Mouse (Mus musculus): Measurements from ENCODE around the gene Pla1a.
A peak's percentile ranks its signal among the peaks of the same experiment; 100 is the strongest.

The Pla1a gene

DNA sequence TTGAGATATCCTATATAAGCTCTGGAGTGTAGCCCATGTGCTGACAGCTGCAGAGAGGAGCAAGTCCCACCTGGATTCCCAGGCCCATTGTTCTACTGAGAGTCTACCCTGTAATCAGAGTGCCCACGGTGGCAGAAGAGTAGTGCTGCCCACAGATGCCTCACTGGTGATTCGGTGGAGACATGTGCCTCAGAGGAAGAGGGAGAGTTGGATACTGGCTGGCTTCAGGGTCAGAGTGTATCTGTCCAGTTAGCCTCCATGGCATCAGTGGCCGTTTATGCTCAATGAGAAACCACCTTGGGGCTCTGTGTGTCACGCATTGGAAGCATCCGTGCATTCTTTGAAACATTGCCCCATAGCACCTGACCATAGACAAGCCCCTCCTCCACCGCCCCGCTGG, 69.3 kb downstream of the Pla1a start:
- no peak for DNase-seq

DNA sequence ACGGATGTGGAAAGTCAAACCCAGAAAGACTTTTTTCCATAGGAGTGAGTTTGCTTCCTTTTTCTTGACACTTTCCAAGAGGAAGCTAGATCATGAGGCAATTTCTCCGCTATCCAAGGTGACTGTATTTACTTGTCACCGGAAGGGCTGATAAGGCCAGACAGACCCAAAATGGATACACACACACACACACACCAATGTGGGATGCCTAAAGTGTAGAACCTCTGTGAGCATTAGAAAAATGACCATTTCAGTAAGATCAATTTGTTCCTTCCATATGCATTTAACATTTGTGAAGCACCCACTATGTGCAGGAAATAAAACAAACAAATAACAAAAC, 69.7 kb downstream of the Pla1a start:
- no peak for DNase-seq

DNA sequence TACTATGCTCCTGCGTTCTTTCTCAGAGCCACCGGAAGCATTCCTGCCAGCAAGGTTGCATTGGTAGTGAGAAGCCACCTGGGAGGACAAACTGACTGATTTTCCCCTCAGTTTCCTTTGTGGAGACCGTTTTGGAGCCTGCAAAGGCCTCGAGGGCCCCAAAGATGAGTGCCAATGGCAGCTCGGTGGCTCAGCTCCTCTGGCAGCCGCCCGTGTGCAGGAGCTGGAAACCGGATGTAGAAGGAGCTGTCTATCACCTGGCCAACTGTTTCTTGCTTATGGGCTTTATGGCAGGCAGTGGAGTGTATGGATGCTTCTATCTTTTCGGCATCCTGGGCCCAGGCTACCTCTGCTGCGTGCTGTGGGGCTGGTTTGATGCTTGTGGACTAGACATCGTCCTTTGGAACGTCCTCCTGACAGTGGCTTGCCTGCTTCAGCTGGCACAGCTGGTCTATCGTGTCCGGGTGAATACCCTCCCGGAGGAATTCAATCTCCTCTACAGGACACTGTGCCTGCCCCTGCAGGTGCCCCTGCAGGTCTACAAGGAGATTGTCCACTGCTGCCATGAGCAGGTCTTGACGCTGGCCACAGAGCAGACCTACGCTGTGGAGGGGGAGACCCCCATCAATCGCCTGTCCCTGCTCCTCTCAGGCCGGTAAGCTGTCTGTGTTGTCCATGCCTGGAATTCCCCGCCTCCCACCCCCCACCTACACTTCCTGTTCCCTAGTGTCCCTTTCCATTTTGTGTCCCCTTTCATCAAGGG, 70.3 kb downstream of the Pla1a start:
- no peak for DNase-seq

DNA sequence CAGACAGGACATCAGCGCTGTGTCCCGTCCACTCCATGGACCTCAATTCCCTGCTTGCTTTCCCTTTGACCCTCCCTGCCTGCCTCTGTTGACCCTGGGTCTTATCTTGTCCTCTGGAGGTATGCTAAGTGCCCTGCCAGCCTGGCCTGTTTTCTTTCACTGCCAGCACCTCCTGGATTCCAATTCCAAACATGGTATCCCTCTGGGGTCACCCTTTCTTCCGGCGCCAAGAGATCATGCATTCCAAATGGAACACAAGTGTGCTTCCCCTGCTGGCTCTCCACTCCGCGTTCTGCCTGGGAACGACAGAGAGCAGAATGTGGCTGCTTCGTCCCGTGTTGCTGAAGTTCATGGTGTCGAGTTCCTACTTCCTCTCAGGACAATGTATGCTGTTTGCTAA, 71.0 kb downstream of the Pla1a start, which contains the start of gene Popdc2:
Gene Popdc2 (plus strand): TSS at position 277 of the 400 bp plus-strand sequence.
- DNase-seq = peak; percentile 36

DNA sequence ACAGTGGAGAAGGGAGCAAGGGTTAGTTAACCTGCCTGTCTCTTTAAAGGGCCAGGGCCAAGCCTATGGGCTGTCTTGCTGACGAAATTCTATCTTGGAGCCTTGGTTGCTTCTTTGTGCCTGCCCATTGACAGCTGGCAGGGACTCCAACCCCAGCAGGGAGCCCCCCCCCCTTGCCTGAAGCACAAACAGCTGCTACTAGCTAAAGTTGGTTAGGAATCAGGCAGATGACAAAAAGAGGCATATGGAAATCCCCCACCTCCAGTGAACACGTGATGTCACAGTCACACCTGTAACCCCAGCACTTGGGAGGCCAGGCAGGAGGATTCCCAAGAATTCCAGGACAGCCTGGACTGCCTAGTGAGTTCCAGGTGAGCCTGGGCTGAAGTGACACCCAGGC, 72.6 kb downstream of the Pla1a start:
- no peak for DNase-seq

DNA sequence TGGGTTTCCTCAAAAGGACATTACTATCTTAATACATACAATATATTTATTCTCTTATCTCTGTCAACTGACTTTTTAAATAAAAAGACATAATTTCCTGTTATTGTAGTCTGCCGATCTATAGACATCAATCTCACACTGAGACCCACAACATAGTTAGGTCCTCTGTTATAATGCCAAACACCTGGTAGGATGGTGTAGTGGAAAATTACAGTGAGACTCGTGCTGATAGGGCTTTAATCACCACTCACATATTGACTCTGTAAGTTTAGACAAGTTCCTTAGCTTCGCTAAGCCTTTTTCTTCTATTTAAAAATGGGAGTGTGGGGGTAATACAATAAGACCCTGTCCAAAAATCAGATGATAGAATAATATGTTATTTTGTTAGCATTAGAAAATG, 73.1 kb downstream of the Pla1a start:
- no peak for DNase-seq

DNA sequence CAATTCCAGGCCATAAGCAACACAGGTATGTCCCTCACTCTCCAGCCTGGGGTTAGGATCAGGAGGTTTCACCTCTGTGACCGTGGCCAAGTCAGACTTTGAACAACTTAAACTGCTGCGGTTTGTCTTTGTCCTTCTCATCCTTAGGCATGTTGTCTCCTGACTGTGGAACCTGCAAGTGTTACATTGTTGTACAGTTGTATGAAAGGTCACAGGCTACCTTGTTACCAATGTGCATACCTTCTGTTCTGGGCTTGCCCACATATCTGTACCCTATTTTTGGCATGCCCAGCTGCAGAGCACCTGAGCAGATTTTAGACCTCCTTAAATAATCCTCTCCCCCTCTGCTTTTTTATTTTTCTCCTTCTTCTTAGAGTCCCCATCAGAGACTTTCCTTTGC, 73.7 kb downstream of the Pla1a start:
- DNase-seq = no peak

DNA sequence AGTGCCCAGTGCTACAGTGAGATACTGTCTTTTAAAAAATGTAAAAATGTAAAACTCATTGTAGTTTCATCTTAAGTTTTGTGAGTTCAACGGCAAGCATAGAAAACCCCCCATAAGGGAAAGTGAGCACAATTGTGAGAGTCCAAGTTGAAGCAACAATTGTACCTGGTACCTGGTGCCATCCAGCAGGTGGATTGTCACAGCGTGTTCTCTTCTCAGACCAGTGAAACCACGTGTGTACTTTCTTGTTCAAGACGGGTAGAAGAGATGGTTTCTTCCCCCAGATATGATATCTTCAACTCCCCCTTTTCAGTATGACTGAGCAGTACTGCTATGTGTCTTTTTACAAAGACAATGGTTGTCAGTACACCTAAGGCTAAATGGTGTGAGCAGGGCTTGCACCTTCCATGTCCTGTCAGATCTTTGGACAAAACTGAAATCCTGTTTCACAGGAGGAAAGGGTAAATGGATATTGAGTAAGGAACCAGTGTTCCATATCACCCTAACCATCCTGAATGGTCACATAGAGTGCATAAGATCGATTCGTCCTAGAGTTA, 74.6 kb downstream of the Pla1a start:
- no peak for DNase-seq

DNA sequence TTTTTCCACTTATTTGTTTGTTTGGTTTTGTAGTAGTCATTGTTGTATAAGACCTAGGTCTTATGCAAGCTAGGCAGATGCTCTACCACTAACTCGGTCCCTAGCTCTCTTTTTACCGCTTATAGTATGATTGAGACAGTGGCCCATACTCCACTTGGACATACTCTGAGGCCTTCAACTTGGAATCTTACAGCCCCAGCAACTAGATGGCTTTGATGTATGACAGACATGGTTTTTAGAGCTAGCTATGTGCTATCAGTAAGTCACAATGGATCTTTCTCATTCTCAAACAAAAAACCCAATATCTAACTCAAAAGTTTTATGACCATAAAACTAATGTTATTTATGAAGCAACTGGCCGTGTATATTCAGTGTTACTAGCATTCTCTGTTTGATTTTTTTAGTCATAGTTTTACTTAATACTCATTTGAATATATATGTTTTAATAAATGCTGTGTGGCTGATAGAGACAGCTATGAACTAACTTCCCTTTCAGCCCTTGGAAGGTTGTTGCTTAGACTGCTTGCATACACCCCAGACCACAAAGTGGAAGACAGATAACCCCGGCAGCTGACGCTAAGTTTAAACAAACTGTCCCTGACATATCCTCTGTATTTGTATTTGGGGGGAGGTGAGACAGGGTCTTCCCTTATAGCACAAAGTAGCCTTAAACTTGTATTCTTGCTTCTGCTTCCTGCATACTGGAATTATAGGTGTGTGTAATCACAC, 78.6 kb downstream of the Pla1a start:
- DNase-seq = no peak

DNA sequence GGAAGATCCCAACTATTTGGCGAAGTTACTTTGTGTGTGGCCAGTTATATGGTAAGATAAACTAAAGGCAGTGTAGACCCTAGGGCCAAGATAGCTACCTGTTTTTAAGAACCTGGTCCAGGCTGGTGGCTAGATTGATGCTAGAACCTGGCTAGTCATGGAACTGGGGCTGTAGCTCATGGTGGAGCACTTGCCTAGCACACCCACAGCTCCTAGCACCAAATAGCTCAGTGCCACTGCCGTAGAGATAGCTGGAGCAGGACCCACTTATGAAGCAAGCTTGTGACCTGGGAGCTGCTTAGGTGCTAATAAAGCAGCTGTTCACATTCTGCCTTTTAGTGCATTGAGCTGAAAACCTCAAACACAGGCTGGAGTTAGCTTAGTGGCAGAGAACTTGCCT, 79.3 kb downstream of the Pla1a start:
- no peak for DNase-seq

DNA sequence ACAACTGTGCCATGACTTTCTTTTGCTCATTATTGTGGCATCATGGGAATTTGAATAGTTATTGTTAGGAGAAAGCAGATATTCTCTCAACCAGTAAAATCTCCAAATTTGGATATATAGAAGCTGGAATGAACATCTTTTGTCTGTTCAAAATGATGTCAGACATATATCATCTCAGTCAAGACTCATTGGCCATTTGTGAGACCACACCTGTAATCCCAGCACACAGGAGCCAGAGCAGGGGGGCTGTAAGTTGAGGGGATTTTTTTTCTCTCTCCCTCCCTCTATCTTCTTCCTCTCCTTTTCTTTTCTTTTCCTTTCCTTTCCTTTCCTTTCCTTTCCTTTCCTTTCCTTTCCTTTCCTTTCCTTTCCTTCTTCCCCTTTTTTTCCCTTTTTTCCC, 80.1 kb downstream of the Pla1a start:
- DNase-seq = no peak

DNA sequence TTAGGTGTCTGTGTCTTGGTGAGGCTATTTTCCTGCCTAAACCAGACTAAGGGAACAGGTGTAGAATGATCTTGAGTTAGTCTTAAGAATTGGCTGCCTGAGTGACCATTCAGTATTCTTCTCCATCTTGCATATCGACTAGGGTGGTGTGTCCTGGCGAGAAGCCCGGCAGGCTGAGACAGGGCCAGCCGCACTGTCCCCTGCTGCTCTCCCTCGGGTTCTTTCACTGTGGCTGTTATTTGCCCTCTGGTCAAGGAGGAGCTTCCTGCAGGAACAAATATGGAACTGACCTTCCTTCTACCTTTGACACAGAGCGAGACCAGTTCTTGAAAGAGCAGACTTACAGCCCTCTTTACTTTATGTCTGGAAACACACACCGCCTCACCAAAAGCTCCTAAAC, 80.9 kb downstream of the Pla1a start:
- DNase-seq = no peak

DNA sequence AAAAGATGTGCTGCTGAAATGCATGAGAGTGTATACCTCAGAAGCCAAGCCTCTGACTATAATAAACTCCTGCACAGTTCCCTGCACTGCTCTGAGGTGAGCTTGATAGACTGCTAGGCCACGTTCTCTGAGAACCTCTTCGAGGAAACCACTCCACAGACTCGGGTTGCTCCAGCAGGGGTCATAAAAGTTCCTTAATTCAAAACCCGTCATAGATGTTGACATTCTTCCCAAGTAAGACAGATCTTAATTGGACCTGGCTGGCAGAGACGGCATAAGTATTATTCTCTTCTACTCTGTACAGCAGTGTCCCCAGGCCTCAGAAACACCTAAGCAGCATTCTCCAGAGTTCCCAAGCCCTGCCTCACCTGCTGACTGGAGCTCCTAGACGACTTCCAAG, 82.0 kb downstream of the Pla1a start:
- DNase-seq = no peak

DNA sequence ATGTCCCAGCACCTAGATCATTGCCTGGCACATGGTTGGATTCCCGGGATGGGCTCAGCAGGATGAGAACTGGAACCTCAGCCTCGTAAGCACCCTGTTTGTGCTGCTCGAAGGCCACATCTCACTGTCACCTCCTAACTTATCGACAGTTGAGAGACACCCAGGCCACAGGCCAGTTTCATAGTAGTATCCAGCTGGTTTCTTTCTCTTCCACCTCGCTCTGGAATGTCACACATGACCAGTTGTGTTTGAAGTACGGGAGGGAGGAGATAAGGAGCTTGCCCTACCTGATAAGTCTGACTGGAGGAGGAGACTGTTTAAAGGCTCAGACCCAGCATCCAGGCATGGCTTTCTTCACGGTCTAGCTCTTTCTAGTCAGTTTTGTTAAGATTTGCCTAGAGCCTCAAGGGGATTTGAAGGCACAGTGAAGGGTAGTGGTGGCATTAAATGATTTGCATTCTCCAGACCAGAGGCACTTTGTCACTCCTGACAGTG, 82.5 kb downstream of the Pla1a start:
- DNase-seq = peak; percentile 78

DNA sequence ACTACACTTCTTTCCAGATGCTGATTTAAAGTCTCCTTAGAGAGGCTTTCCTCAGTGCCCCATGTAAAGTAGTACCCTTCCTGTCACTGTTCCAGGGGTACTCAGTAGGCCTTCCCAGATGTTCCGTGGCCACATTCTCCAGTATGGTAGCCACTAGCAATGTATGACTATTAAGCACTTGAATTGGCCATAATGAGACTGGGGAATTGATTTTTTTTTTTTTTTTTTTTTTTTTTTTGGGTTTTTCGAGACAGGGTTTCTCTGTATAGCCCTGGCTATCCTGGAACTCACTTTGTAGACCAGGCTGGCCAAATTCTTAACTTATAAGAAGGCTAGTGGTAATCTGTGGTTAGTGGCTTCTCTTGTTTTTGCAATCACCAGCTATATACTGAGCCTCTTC, 83.1 kb downstream of the Pla1a start:
- DNase-seq = no peak

DNA sequence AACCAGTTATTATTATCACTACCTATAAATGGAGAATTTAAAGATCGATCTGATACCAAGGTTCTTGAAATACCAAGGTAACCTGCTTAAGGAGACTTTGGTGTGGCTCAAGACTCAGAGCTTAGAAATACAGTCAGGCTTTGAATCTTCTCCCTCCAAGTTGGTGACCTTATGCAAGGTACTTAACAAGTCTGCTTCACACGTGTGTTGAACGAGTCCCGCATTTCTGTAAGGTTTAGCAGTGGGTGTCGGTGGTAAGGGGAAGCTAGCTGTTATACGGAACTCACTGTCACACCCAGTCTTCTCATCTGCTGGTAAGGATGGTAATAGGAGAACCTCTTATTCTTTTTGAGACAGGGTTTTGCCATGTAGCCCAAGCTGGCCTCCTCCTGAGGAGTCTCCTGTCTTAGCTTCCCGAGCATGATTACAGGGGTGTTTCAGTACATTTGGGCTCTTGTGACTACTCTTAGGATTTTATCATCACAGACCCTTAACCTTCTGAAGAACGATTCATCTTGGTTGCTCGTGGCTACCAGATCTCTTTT, 84.7 kb downstream of the Pla1a start:
- no peak for DNase-seq

DNA sequence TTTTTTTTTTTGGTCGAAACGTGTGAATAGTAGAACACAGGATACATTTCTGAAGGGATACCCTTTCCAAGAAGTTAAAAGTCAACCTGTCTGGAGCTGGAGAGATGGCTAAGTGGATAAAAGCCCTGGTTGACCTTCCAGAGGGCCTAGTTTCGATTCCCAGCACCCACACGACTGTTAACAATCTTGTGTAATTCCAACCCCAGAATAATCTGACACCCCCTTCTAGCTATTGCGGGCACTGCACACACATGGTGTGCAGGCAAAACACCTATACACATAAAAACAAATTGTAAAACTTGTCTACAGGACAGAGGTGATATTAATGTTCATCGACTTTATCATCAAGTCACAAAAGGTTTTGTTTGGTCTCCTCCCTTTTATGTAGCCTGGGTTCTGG, 85.4 kb downstream of the Pla1a start:
- DNase-seq = no peak

DNA sequence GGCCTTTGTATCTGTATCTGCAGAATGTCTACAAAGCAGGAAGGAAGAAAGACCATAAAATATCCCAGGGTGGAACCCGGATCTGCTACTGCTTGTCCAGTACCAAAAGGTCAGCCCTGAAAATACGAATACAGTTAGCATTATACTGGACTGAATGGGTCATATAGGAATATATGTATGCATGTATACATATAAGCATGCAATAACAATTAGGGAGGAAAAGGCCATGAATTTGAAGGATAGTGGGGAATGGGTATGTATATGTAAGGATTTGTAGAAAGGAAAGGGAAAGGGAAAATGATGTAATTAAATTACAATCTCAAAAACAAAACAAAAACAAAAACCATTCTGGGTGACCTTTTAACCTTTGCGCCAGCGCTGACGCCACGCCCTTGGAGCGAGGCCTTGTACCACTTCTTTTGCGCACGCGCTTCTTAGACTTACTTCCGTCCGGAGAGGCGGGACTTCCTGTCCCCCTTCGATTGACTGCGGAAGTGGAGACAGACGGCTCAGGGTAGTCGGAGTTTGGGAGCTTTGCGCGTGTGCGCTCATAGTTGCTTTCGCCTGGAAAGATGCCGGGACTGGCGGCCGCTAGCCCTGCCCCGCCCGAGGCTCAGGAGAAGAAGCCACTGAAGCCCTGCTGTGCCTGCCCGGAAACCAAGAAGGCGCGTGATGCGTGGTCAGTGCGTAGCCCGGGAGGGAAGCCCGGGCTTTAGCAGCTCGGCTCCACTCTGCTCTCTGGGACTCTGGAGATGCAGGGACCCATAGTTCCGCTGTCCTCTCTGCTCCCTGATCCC, 86.2 kb downstream of the Pla1a start, which contains the start of the genes Cox17 and Gm21987:
Gene Cox17 (plus strand): TSS at position 463 of the 797 bp plus-strand sequence.
Gene Gm21987 (plus strand): TSS at position 512 of the 797 bp plus-strand sequence.
- peak; percentile 98 for DNase-seq
